Mouse (Mus musculus) adrenal gland, postnatal 10 days (tissue): ENCODE measurements around the gene Akt1. TPM values are rescaled to one million over a fixed set of nuclear protein-coding genes. Genes with fewer than 3 reads are reported as not detected.

ENCODE experiments used
- microRNA-seq: library from miRNA; unstranded; fragments of <30 nt; microRNA quantifications from one replicate; pipeline ENCODE4 v1.2.0, GENCODE M21; 2021
- total RNA-seq, 2 experiments: library from RNA; stranded (reverse); gene quantifications; 2 replicates each; pipeline ENCODE4 v1.2.3; 2021

Gene Akt1
- total RNA-seq, 2 experiments from 2014 or later, result 210 to 252 TPM

Small RNAs within 50 kb of the gene (microRNA-seq; reads per million reads assigned to microRNA genes)
- not detected for gene Mir6939

Other genes starting within 250 kb of the Akt1 start
- 10 to 100 TPM; 16.2 to 22.6 TPM for gene A530016L24Rik, start 185.4 kb downstream of the Akt1 start, total RNA-seq
- gene Tmem179, start 158.1 kb downstream of the Akt1 start, total RNA-seq, result 1 to 10 TPM; 4.8 to 6.8 TPM
- gene Inf2, start 86.1 kb downstream of the Akt1 start, total RNA-seq, result 10 to 100 TPM; 21.7 to 25.4 TPM
- gene Adssl1, start 54.8 kb downstream of the Akt1 start, total RNA-seq, result 10 to 100 TPM; 42.9 to 72.4 TPM
- gene Siva1, start 30.2 kb downstream of the Akt1 start, total RNA-seq, result 10 to 100 TPM; 35.9 to 46.7 TPM
- 1 to 10 TPM; 3.9 to 5.5 TPM for gene Zbtb42, start 3.9 kb upstream of the Akt1 start, total RNA-seq
- 10 to 100 TPM; 28.8 to 29.6 TPM for gene Cep170b, start 45.6 kb upstream of the Akt1 start, total RNA-seq
- 10 to 100 TPM; 10.8 to 13.4 TPM for gene Pld4, start 85.8 kb upstream of the Akt1 start, total RNA-seq
- gene Ahnak2, start 127.8 kb upstream of the Akt1 start, total RNA-seq, result 10 to 100 TPM in 1 of 2 experiments, 1 to 10 TPM in 1; 9.4 to 13.5 TPM
- gene Clba1, start 134.1 kb upstream of the Akt1 start, total RNA-seq, result 1 to 10 TPM; 4.4 to 5.1 TPM
- 10 to 100 TPM; 20.2 to 23.1 TPM for gene Cdca4, start 154.5 kb upstream of the Akt1 start, total RNA-seq
- 1 to 10 TPM; 1.1 to 1.2 TPM for gene Gpr132, start 193.3 kb upstream of the Akt1 start, total RNA-seq